Mouse (Mus musculus): ENCODE measurements at regions not wholly inside any gene's neighbourhood (a gene's known extent, or its start where the extent isn't known, plus 50 kb on each side); places are given as distances from the start of the nearest gene placed in this dataset.

- peak; percentile 6 for DNase-seq
Measured at GRCm38 (mm10) chr10:113034356-113034755, 105.6 kb upstream of the Atxn7l3b start.

- no peak for DNase-seq
Measured at GRCm38 (mm10) chr10:113032870-113033269, 104.1 kb upstream of the Atxn7l3b start.

GRCm38 (mm10) chr10:113027300-113027699 is 98.5 kb upstream of the Atxn7l3b start:
- DNase-seq = peak; percentile 63

GRCm38 (mm10) chr10:113024633-113025032 is 95.8 kb upstream of the Atxn7l3b start:
- no peak for DNase-seq

GRCm38 (mm10) chr10:113009124-113009523 is 80.3 kb upstream of the Atxn7l3b start:
- DNase-seq = no peak

- no peak for DNase-seq
Measured at GRCm38 (mm10) chr10:112990720-112991119, 61.9 kb upstream of the Atxn7l3b start.

GRCm38 (mm10) chr10:112982697-112983096 is 53.9 kb upstream of the Atxn7l3b start:
- DNase-seq = no peak

All from retina, postnatal 1 day (tissue).